Mouse (Mus musculus) midbrain, postnatal 0 days (tissue): Measurements from ENCODE around the gene Mindy1. TPM values are rescaled to one million over a fixed set of nuclear protein-coding genes. Genes with fewer than 3 reads are reported as not detected.

Experiments used
- polyA plus RNA-seq: library from polyadenylated mRNA; unstranded; fragments of >200 nt; fragmentation: Nextera tagmentation; extraction: Ambion mirVana; gene quantifications from 2 replicates; pipeline ENCODE4 v1.2.1, GENCODE M21; 2015
- total RNA-seq: library from RNA; depleted of rRNA; stranded (reverse); fragments of >200 nt; gene quantifications from 2 replicates; pipeline ENCODE4 v1.2.3, GENCODE M21; 2014; rRNA removed

The Mindy1 gene
- total and polyA plus RNA-seq, 2 experiments from 2014 or later = 34.8 to 37.1 TPM

Other genes with a start within 250 kb of the Mindy1 start
- gene Psmd4, start 238.7 kb upstream of the Mindy1 start, total RNA-seq = 179 and 200 TPM in 2 replicates
- 262 and 267 TPM in 2 replicates for gene Psmd4, start 238.7 kb upstream of the Mindy1 start, polyA plus RNA-seq
- gene Pip5k1a, start 174.4 kb upstream of the Mindy1 start, total RNA-seq = 20.1 and 21.6 TPM in 2 replicates
- 12.9 and 13.3 TPM in 2 replicates for gene Pip5k1a, start 174.4 kb upstream of the Mindy1 start, polyA plus RNA-seq
- gene Vps72, start 170.3 kb upstream of the Mindy1 start, total RNA-seq = 69.6 and 84.7 TPM in 2 replicates
- gene Vps72, start 170.3 kb upstream of the Mindy1 start, polyA plus RNA-seq = 131 and 136 TPM in 2 replicates
- not detected in 2 replicates for gene Tmod4, start 156.9 kb upstream of the Mindy1 start, total RNA-seq
- gene Tmod4, start 156.9 kb upstream of the Mindy1 start, polyA plus RNA-seq = 0.41 and 0.49 TPM in 2 replicates
- 47.6 and 60.4 TPM in 2 replicates for gene Scnm1, start 147.3 kb upstream of the Mindy1 start, total RNA-seq
- gene Scnm1, start 147.3 kb upstream of the Mindy1 start, polyA plus RNA-seq = 69.6 and 82.7 TPM in 2 replicates
- gene Lysmd1, start 147.3 kb upstream of the Mindy1 start, total RNA-seq = 35.3 and 42.2 TPM in 2 replicates
- 50.9 and 51.9 TPM in 2 replicates for gene Lysmd1, start 147.3 kb upstream of the Mindy1 start, polyA plus RNA-seq
- gene Tnfaip8l2, start 139.0 kb upstream of the Mindy1 start, total RNA-seq = 0.93 and 1.2 TPM in 2 replicates
- 2.2 and 2.8 TPM in 2 replicates for gene Tnfaip8l2, start 139.0 kb upstream of the Mindy1 start, polyA plus RNA-seq
- gene Sema6c, start 120.9 kb upstream of the Mindy1 start, total RNA-seq = 126 and 148 TPM in 2 replicates
- 17.1 and 18.4 TPM in 2 replicates for gene Sema6c, start 120.9 kb upstream of the Mindy1 start, polyA plus RNA-seq
- gene Gabpb2, start 63.4 kb upstream of the Mindy1 start, total RNA-seq = 6.5 and 7.6 TPM in 2 replicates
- gene Gabpb2, start 63.4 kb upstream of the Mindy1 start, polyA plus RNA-seq = 1.5 and 1.6 TPM in 2 replicates
- 35.0 and 54.7 TPM in 2 replicates for gene Cdc42se1, start 52.6 kb upstream of the Mindy1 start, total RNA-seq
- 40.9 and 41.4 TPM in 2 replicates for gene Cdc42se1, start 52.6 kb upstream of the Mindy1 start, polyA plus RNA-seq
- gene Mllt11, start 49.2 kb upstream of the Mindy1 start, total RNA-seq = 301 and 367 TPM in 2 replicates
- 738 and 774 TPM in 2 replicates for gene Mllt11, start 49.2 kb upstream of the Mindy1 start, polyA plus RNA-seq
- 0.24 and 0.49 TPM in 2 replicates for gene Gm128, start 39.7 kb upstream of the Mindy1 start, total RNA-seq
- 0.19 and 0.27 TPM in 2 replicates for gene Gm128, start 39.7 kb upstream of the Mindy1 start, polyA plus RNA-seq
- not detected in 2 replicates for gene Bnipl, start 30.2 kb upstream of the Mindy1 start, total RNA-seq
- not detected in 2 replicates for gene Bnipl, start 30.2 kb upstream of the Mindy1 start, polyA plus RNA-seq
- gene Prune1, start 731 bp downstream of the Mindy1 start, total RNA-seq = 78.9 and 93.8 TPM in 2 replicates
- 77.3 and 84.0 TPM in 2 replicates for gene Prune1, start 731 bp downstream of the Mindy1 start, polyA plus RNA-seq
- 0.27 TPM in 1 of 2 replicates, not detected in the other for gene Anxa9, start 25.8 kb downstream of the Mindy1 start, total RNA-seq
- gene Anxa9, start 25.8 kb downstream of the Mindy1 start, polyA plus RNA-seq = 0.32 TPM in 2 replicates
- gene Cers2, start 33.4 kb downstream of the Mindy1 start, total RNA-seq = 58.5 and 62.7 TPM in 2 replicates
- gene Cers2, start 33.4 kb downstream of the Mindy1 start, polyA plus RNA-seq = 82.5 and 83.9 TPM in 2 replicates
- 44.4 and 46.2 TPM in 2 replicates for gene Setdb1, start 75.9 kb downstream of the Mindy1 start, total RNA-seq
- gene Setdb1, start 75.9 kb downstream of the Mindy1 start, polyA plus RNA-seq = 27.4 and 28.4 TPM in 2 replicates
- not detected in 2 replicates for gene 4930558C23Rik, start 121.5 kb downstream of the Mindy1 start, total RNA-seq
- gene 4930558C23Rik, start 121.5 kb downstream of the Mindy1 start, polyA plus RNA-seq = not detected in 2 replicates
- 12.4 and 25.7 TPM in 2 replicates for gene Arnt, start 153.0 kb downstream of the Mindy1 start, total RNA-seq
- gene Arnt, start 153.0 kb downstream of the Mindy1 start, polyA plus RNA-seq = 6.9 and 8.7 TPM in 2 replicates
- 3.6 and 6.5 TPM in 2 replicates for gene Ctsk, start 217.9 kb downstream of the Mindy1 start, total RNA-seq
- gene Ctsk, start 217.9 kb downstream of the Mindy1 start, polyA plus RNA-seq = 7.7 and 10.1 TPM in 2 replicates
- gene Ctss, start 245.4 kb downstream of the Mindy1 start, total RNA-seq = 18.8 and 19.2 TPM in 2 replicates
- gene Ctss, start 245.4 kb downstream of the Mindy1 start, polyA plus RNA-seq = 19.6 and 20.0 TPM in 2 replicates